Mouse (Mus musculus) testis, adult 2 months (tissue): ENCODE data around the gene Pecr. TPM values are rescaled to one million over a fixed set of nuclear protein-coding genes. Genes with fewer than 3 reads are reported as not detected.
A peak's percentile ranks its signal among the peaks of the same experiment; 100 is the strongest.
"Not testable (repeated sequence)": the region's sequence is repeated elsewhere in the genome, so short reads cannot be mapped to it uniquely, and the experiment has no call there.

Experiments
- H3K27ac ChIP-seq: fragments of 200-500 bp; 2 replicates; pipeline ENCODE4 v1.5.1; 2012; ENCODE audit warnings: low read depth, low read length; ENCODE audit not compliant: control insufficient read depth, insufficient read depth
- H3K27me3 ChIP-seq: fragments of 200-500 bp; 2 replicates; pipeline ENCODE4 v1.6.1; 2012; ENCODE audit warnings: mild to moderate bottlenecking, low read length, moderate library complexity; ENCODE audit not compliant: control insufficient read depth, insufficient read depth
- H3K36me3 ChIP-seq: fragments of 200-500 bp; 2 replicates; pipeline ENCODE4 v1.6.1; 2012; ENCODE audit warnings: mild to moderate bottlenecking, low read length; ENCODE audit not compliant: control insufficient read depth, insufficient read depth
- H3K4me1 ChIP-seq: fragments of 200-500 bp; 2 replicates; pipeline ENCODE4 v1.6.1; 2012; ENCODE audit warnings: low read length; ENCODE audit not compliant: control insufficient read depth, insufficient read depth
- H3K4me3 ChIP-seq: fragments of 200-500 bp; 2 replicates; pipeline ENCODE4 v1.5.1; 2012; ENCODE audit warnings: low read depth, mild to moderate bottlenecking, low read length, moderate library complexity, mixed read lengths; ENCODE audit not compliant: control insufficient read depth
- CTCF ChIP-seq: fragments of 200-500 bp; IDR thresholded peaks from 2 replicates; pipeline ENCODE4 v1.5.1; 2012; ENCODE audit warnings: low read depth, mild to moderate bottlenecking, inconsistent platforms, low read length, moderate library complexity; ENCODE audit not compliant: control insufficient read depth, insufficient read depth, insufficient replicate concordance
- POLR2A ChIP-seq: fragments of 200-500 bp; IDR thresholded peaks from 2 replicates; pipeline ENCODE4 v1.6.1; 2012; ENCODE audit warnings: low read depth, mild to moderate bottlenecking, inconsistent platforms, low read length, moderate library complexity; ENCODE audit not compliant: control insufficient read depth
- polyA plus RNA-seq: library from polyadenylated mRNA; depleted of rRNA; stranded (reverse); fragments of >200 nt; gene quantifications from 2 replicates; pipeline ENCODE4 v1.2.3, GENCODE M21; 2012

Gene Pecr
- polyA plus RNA-seq, 1 experiment = 1.5 TPM

DNA sequence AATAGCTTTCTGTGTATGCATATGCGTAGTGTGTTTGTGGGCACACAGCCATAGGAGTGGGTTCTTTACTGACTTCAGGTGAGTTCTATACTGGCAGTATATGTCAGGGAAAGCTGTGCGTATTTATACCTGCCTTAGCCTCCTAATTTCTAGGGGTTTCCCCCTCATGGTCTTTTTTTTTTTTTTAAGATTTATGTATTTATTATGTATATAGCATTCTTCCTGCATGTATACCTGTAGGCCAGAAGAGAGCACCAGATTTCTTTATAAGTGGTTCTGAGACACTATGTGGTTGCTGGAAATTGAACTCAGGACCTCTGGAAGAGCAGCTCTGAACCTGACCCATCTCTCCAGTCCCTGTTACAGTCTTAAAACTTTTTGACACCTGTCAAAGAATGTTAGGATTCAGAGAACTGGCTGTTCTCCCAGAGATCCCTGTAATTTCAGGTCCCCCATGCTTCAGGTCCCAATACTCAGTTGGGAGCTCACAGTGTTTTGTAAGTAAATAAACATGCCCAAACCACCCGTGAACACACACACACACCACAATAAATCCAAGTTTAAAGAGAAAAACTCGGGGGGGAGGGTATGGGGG is 57.1 kb downstream of the Pecr start:
- Histone ChIP-seq H3K36me3 (no peaks in the 10 kb centered on the region), H3K4me1 (peaks cover 8% of the 10 kb centered on the region), H3K4me3 (no peak overlapping the region), H3K27me3 (no peaks in the 10 kb centered on the region), H3K27ac (no peak overlapping the region)
- no peak for TF ChIP-seq POLR2A
- TF ChIP-seq CTCF = no peak

DNA sequence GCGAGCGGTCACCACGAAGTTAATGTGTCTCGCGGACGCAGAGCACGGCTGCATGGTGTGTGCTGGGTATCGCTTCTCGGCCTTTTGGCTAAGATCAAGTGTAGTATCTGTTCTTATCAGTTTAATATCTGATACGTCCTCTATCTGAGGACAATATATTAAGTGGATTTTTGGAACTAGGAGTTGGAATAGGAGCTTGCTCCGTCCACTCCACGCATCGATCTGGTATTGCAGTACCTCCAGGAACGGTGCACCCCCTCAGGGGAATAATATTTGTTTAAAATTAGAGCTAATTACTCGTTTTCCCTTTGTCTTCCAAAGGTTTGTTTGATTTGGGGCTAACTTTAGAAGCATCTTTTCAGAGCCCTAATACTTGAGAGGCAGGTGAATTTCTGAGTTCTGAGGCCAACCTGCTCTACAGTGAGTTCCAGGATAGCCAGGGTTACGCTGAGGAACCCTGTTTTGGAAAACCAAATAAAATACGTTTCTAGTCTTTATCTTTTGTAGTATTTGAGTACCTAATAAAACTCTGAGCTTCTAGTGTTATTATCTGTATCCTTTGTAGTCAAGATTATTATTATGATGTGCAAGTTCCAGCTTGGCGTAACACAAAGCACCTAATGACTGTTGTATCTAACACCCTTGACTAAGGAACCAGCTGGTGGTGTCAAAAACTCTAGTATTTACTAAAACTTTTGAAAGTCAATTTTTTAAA is 57.8 kb downstream of the Pecr start:
- H3K4me3 ChIP-seq = peak overlapping the region; percentile 48
- no peaks in the 10 kb centered on the region for H3K27me3 ChIP-seq
- H3K4me1 ChIP-seq = peaks cover 8% of the 10 kb centered on the region
- TF ChIP-seq CTCF = no peak
- TF ChIP-seq POLR2A = no peak
- no peaks in the 10 kb centered on the region for H3K36me3 ChIP-seq
- peak overlapping the region; percentile 85 for H3K27ac ChIP-seq

DNA sequence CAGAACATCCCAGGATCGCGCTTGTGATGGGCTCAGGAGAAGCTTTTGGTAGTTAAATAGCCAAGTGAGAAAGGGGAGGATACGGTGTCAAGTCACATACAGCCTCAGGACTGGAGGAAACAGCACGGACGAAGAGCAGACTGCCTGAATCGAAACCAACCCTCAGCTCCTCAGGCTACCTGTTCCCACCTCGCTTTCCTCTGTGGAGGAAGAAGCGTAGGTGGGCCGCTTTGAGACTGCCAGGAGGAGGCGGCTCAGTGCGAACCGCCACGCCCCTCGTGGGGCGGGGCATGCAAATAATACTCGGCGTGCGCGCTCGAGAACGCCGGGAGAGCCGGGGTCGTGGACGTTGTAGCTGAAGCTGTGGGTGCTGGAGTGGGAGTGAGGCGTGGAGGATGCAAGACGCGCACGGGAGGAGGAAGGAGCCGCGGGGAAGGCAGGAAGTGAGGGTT is 58.4 kb downstream of the Pecr start:
- H3K4me3 ChIP-seq = peak overlapping the region; percentile 94
- H3K27ac ChIP-seq = peak overlapping the region; percentile 85

DNA sequence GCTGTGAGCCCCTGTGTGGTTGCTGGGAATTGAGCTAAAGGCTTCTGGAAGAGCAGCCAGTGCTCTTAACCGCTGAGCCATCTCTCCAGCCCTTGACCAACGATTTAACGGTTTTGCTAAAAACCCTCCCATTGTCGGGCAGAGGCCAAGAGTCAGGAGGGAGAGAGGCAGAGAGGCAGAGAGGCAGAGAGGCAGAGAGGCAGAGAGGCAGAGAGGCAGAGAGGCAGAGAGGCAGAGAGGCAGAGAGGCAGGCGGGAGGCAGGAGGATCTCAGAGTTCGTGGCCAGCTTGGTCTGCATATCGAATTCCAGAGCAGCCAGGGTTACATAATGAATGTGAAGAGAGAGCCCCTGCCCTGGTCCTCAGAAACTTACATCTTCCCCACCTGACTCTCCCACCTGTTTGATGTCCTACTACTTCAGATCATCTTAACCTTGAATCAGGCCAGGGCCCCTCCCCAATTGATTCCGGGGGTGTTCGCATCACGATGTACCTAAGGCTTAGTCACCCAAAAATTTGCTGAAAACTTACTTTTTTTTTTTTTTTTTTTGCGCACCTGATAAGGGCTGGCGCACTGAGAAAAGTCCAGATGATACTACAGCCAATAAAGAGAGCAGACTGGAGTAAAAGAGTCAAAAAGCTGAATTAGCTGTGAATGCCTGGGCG is 58.9 kb downstream of the Pecr start:
- Histone ChIP-seq H3K27ac (peak overlapping the region; percentile 85), H3K36me3 (no peaks in the 10 kb centered on the region), H3K4me3 (peak overlapping the region; percentile 94), H3K4me1 (peaks cover 8% of the 10 kb centered on the region), H3K27me3 (no peaks in the 10 kb centered on the region)
- TF ChIP-seq CTCF (no peak), POLR2A (peak; percentile 33; the same call in 1 of the 2 replicates)

More for the DNA sequence above, 58.4 kb downstream of the Pecr start:
- not testable (repeated sequence) for H3K4me1 ChIP-seq, H3K36me3 ChIP-seq, H3K27me3 ChIP-seq
- peak; percentile 69 for TF ChIP-seq POLR2A

DNA sequence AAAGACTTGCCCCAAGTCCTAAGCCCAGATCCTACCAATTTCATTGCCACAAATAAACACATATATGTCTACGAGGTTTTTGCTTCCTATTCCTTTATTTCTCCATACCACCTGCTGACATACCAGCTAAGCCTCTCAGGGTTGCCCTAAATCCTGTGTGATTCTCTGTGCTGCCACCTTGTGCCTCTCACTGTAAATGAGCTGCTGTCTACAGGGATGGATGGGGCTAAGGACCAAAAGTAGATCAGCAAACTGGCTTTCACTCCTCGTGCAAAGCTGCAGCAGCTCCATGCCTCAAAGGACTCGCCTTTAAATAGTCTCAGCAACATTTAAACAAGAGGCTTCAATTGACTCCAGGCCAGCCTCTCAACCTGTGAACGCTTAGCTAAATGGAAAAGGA is 64.1 kb downstream of the Pecr start:
- no peak for TF ChIP-seq POLR2A
- TF ChIP-seq CTCF = no peak
- peaks cover 5% of the 10 kb centered on the region for H3K4me1 ChIP-seq
- H3K36me3 ChIP-seq = no peaks in the 10 kb centered on the region
- no peak overlapping the region for H3K27ac ChIP-seq
- H3K4me3 ChIP-seq = peak overlapping the region; percentile 44
- H3K27me3 ChIP-seq = no peaks in the 10 kb centered on the region

DNA sequence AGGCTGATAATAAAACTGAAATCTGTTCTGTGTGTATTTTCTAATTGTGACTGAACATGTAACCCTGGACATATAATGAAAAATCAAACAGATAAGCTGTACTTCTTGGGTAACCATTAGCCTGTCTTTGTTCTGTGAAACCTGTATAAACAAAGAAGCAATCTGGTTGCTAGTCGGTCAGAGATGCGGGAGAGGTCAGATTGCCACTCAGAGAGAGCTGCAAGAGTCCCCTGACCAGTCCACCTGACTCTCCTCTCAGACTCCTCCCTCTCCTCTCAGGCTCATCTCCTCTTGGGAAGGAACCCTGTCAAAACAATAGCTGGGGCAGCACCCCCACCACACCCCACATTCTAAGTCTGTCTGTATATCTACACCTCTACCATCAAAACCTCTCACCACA is 65.0 kb downstream of the Pecr start:
- Histone ChIP-seq H3K27me3 (no peaks in the 10 kb centered on the region), H3K27ac (peak overlapping the region; percentile 61), H3K4me3 (peak overlapping the region; percentile 41), H3K4me1 (peaks cover 3% of the 10 kb centered on the region), H3K36me3 (no peaks in the 10 kb centered on the region)
- TF ChIP-seq POLR2A (no peak), CTCF (no peak)

DNA sequence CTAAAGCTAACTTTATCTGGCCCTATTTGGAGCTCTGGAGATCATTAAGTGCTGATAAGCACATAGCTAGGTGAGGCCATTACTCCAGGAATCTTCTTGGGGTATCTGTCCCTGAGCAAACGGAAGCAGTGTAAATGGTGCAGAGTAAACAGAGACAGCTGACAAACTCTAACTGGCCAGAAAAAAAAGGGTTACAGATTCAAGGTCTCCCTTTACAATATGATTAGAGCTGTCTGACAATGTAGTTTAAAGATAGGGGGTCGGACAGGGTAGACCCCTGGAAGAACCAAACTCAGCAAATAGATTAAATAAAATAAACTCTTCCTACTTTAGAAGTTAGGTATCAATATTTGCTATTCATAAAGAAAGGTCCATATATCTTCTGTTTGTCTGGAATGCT is 65.5 kb downstream of the Pecr start:
- no peaks in the 10 kb centered on the region for H3K27me3 ChIP-seq
- H3K4me1 ChIP-seq = peaks cover 3% of the 10 kb centered on the region
- H3K4me3 ChIP-seq = no peak overlapping the region
- TF ChIP-seq CTCF = no peak
- no peak for TF ChIP-seq POLR2A
- H3K27ac ChIP-seq = no peak overlapping the region
- H3K36me3 ChIP-seq = no peaks in the 10 kb centered on the region
